Mouse (Mus musculus): Measurements from ENCODE around the gene Dcps. TPM values are rescaled to one million over a fixed set of nuclear protein-coding genes. Genes with fewer than 3 reads are reported as not detected.

The Dcps gene
- polyA plus RNA-seq, 1 experiment from 2014 or later, result 91.3 TPM

GRCm38 (mm10) chr9:35187351-35187903, 11.6 kb upstream of the Dcps start:
- Histone ChIP-seq H3K9me3 (ENCODE audit: control insufficient read depth, low read length) (no peaks in the 10 kb centered on the region), H3K4me1 (replicated peaks; ENCODE audit: control insufficient read depth, insufficient read depth, low read length) (no peaks in the 10 kb centered on the region), H3K9ac (ENCODE audit: low read depth, low read length) (no peak overlapping the region), H3K4me3 (ENCODE audit: low read depth, low read length) (no peak overlapping the region), H3K4me2 (replicated peaks; ENCODE audit: low read depth, low read length) (no peak overlapping the region), H3K27ac (ENCODE audit: low read depth, low read length) (no peak overlapping the region), H3K36me3 (ENCODE audit: control insufficient read depth, insufficient read depth, low read length) (0 out of 2 replicates have a peak, but pooled peaks cover 2% of the 10 kb centered on the region), H3K27me3 (ENCODE audit: control insufficient read depth, insufficient read depth, low read length) (no peaks in the 10 kb centered on the region)
- ATAC-seq (ENCODE audit: low FRiP score), result no peak
- no peak for DNase-seq (ENCODE audit: low spot score)
- WGBS, result 90% methylated on average over 10 of the region's 10 CpGs

GRCm38 (mm10) chr9:35186430-35186829, 10.6 kb upstream of the Dcps start:
- Histone ChIP-seq H3K27me3 (ENCODE audit: control insufficient read depth, insufficient read depth, low read length) (no peaks in the 10 kb centered on the region), H3K9me3 (ENCODE audit: control insufficient read depth, low read length) (no peaks in the 10 kb centered on the region), H3K36me3 (ENCODE audit: control insufficient read depth, insufficient read depth, low read length) (0 out of 2 replicates have a peak, but pooled peaks cover 2% of the 10 kb centered on the region), H3K4me2 (replicated peaks; ENCODE audit: low read depth, low read length) (no peak overlapping the region), H3K27ac (ENCODE audit: low read depth, low read length) (no peak overlapping the region), H3K9ac (ENCODE audit: low read depth, low read length) (no peak overlapping the region), H3K4me1 (replicated peaks; ENCODE audit: control insufficient read depth, insufficient read depth, low read length) (no peaks in the 10 kb centered on the region), H3K4me3 (ENCODE audit: low read depth, low read length) (no peak overlapping the region)
- 84% methylated on average over 4 of the region's 4 CpGs for WGBS
- DNase-seq (ENCODE audit: low spot score) (no peak), ATAC-seq (ENCODE audit: low FRiP score) (no peak)

GRCm38 (mm10) chr9:35183359-35183758, 7.5 kb upstream of the Dcps start:
- H3K36me3 ChIP-seq (ENCODE audit: control insufficient read depth, insufficient read depth, low read length), result 0 out of 2 replicates have a peak, but pooled peaks cover 2% of the 10 kb centered on the region
- H3K9ac ChIP-seq (ENCODE audit: low read depth, low read length), result no peak overlapping the region
- no peak overlapping the region for H3K4me2 ChIP-seq (replicated peaks; ENCODE audit: low read depth, low read length)
- no peak for ATAC-seq (ENCODE audit: low FRiP score)
- no peak overlapping the region for H3K27ac ChIP-seq (ENCODE audit: low read depth, low read length)
- no peaks in the 10 kb centered on the region for H3K4me1 ChIP-seq (replicated peaks; ENCODE audit: control insufficient read depth, insufficient read depth, low read length)
- no peak overlapping the region for H3K4me3 ChIP-seq (ENCODE audit: low read depth, low read length)
- WGBS, result 68% methylated on average over 5 of the region's 5 CpGs
- no peak for DNase-seq (ENCODE audit: low spot score)
- H3K9me3 ChIP-seq (ENCODE audit: control insufficient read depth, low read length), result no peaks in the 10 kb centered on the region
- H3K27me3 ChIP-seq (ENCODE audit: control insufficient read depth, insufficient read depth, low read length), result no peaks in the 10 kb centered on the region

- no peak overlapping the region for H3K27ac ChIP-seq (ENCODE audit: low read depth, low read length)
- ATAC-seq (ENCODE audit: low FRiP score) (no peak), DNase-seq (ENCODE audit: low spot score) (no peak)
- H3K4me3 ChIP-seq (ENCODE audit: low read depth, low read length), result no peak overlapping the region
- no peak overlapping the region for H3K9ac ChIP-seq (ENCODE audit: low read depth, low read length)
- no peak overlapping the region for H3K4me2 ChIP-seq (replicated peaks; ENCODE audit: low read depth, low read length)
- no peaks in the 10 kb centered on the region for H3K27me3 ChIP-seq (ENCODE audit: control insufficient read depth, insufficient read depth, low read length)
- 0 out of 2 replicates have a peak, but pooled peaks cover 2% of the 10 kb centered on the region for H3K36me3 ChIP-seq (ENCODE audit: control insufficient read depth, insufficient read depth, low read length)
- WGBS, result 95% methylated on average over 2 of the region's 2 CpGs
- H3K4me1 ChIP-seq (replicated peaks; ENCODE audit: control insufficient read depth, insufficient read depth, low read length), result no peaks in the 10 kb centered on the region
- no peaks in the 10 kb centered on the region for H3K9me3 ChIP-seq (ENCODE audit: control insufficient read depth, low read length)
Measured at GRCm38 (mm10) chr9:35182832-35183231, 7.0 kb upstream of the Dcps start.

- H3K36me3 ChIP-seq (ENCODE audit: control insufficient read depth, insufficient read depth, low read length), result no peaks in the 10 kb centered on the region
- H3K9me3 ChIP-seq (ENCODE audit: control insufficient read depth, low read length), result no peaks in the 10 kb centered on the region
- ATAC-seq (ENCODE audit: low FRiP score) (peak; percentile 54), DNase-seq (ENCODE audit: low spot score) (no peak)
- H3K9ac ChIP-seq (ENCODE audit: low read depth, low read length), result no peak overlapping the region
- 50% methylated on average over 14 of the region's 14 CpGs for WGBS
- peak overlapping the region; percentile 70 for H3K4me2 ChIP-seq (replicated peaks; ENCODE audit: low read depth, low read length)
- H3K4me1 ChIP-seq (replicated peaks; ENCODE audit: control insufficient read depth, insufficient read depth, low read length), result no peaks in the 10 kb centered on the region
- no peak overlapping the region for H3K27ac ChIP-seq (ENCODE audit: low read depth, low read length)
- no peaks in the 10 kb centered on the region for H3K27me3 ChIP-seq (ENCODE audit: control insufficient read depth, insufficient read depth, low read length)
- peak overlapping the region; percentile 63 for H3K4me3 ChIP-seq (ENCODE audit: low read depth, low read length)
Measured at GRCm38 (mm10) chr9:35176124-35176659, 331 bp upstream of the Dcps start.

- no peaks in the 10 kb centered on the region for H3K27me3 ChIP-seq (ENCODE audit: control insufficient read depth, insufficient read depth, low read length)
- H3K4me2 ChIP-seq (replicated peaks; ENCODE audit: low read depth, low read length), result no peak overlapping the region
- no peak overlapping the region for H3K27ac ChIP-seq (ENCODE audit: low read depth, low read length)
- WGBS, result 89% methylated on average over 1 of the region's 1 CpGs
- H3K4me3 ChIP-seq (ENCODE audit: low read depth, low read length), result no peak overlapping the region
- H3K9me3 ChIP-seq (ENCODE audit: control insufficient read depth, low read length), result no peaks in the 10 kb centered on the region
- no peaks in the 10 kb centered on the region for H3K4me1 ChIP-seq (replicated peaks; ENCODE audit: control insufficient read depth, insufficient read depth, low read length)
- H3K36me3 ChIP-seq (ENCODE audit: control insufficient read depth, insufficient read depth, low read length), result no peaks in the 10 kb centered on the region
- no peak for DNase-seq (ENCODE audit: low spot score)
- H3K9ac ChIP-seq (ENCODE audit: low read depth, low read length), result no peak overlapping the region
- no peak for ATAC-seq (ENCODE audit: low FRiP score)
Measured at GRCm38 (mm10) chr9:35173331-35173730, 2.5 kb downstream of the Dcps start.

GRCm38 (mm10) chr9:35170071-35170470, 5.8 kb downstream of the Dcps start:
- 92% methylated on average over 7 of the region's 7 CpGs for WGBS
- H3K4me3 ChIP-seq (ENCODE audit: low read depth, low read length), result no peak overlapping the region

GRCm38 (mm10) chr9:35166798-35167635, 8.8 kb downstream of the Dcps start:
- H3K4me3 ChIP-seq (ENCODE audit: low read depth, low read length), result no peak overlapping the region
- H3K9ac ChIP-seq (ENCODE audit: low read depth, low read length), result no peak overlapping the region
- no peaks in the 10 kb centered on the region for H3K27me3 ChIP-seq (ENCODE audit: control insufficient read depth, insufficient read depth, low read length)
- 0 out of 2 replicates have a peak overlapping the region, but pooled peaks have one; percentile 39 for H3K27ac ChIP-seq (ENCODE audit: low read depth, low read length)
- peak; percentile 12 for DNase-seq (ENCODE audit: low spot score)
- no peaks in the 10 kb centered on the region for H3K36me3 ChIP-seq (ENCODE audit: control insufficient read depth, insufficient read depth, low read length)
- 31% methylated on average over 9 of the region's 9 CpGs for WGBS
- H3K9me3 ChIP-seq (ENCODE audit: control insufficient read depth, low read length), result no peaks in the 10 kb centered on the region
- H3K4me2 ChIP-seq (replicated peaks; ENCODE audit: low read depth, low read length), result 0 out of 2 replicates have a peak overlapping the region, but pooled peaks have one; percentile 18
- H3K4me1 ChIP-seq (replicated peaks; ENCODE audit: control insufficient read depth, insufficient read depth, low read length), result no peaks in the 10 kb centered on the region
- peak; percentile 67 for ATAC-seq (ENCODE audit: low FRiP score)

More at GRCm38 (mm10) chr9:35170071-35170470, 5.8 kb downstream of the Dcps start:
- Histone ChIP-seq H3K36me3 (ENCODE audit: control insufficient read depth, insufficient read depth, low read length) (no peaks in the 10 kb centered on the region), H3K4me1 (replicated peaks; ENCODE audit: control insufficient read depth, insufficient read depth, low read length) (no peaks in the 10 kb centered on the region), H3K4me2 (replicated peaks; ENCODE audit: low read depth, low read length) (no peak overlapping the region), H3K9ac (ENCODE audit: low read depth, low read length) (no peak overlapping the region), H3K9me3 (ENCODE audit: control insufficient read depth, low read length) (no peaks in the 10 kb centered on the region), H3K27ac (ENCODE audit: low read depth, low read length) (no peak overlapping the region), H3K27me3 (ENCODE audit: control insufficient read depth, insufficient read depth, low read length) (no peaks in the 10 kb centered on the region)
- no peak for DNase-seq (ENCODE audit: low spot score)
- ATAC-seq (ENCODE audit: low FRiP score), result no peak
